Mouse (Mus musculus) spleen, postnatal 10 days (tissue): Measurements from ENCODE around the gene Sh2d1b1.
A peak's percentile ranks its signal among the peaks of the same experiment; 100 is the strongest.
"Not testable (repeated sequence)": the region's sequence is repeated elsewhere in the genome, so short reads cannot be mapped to it uniquely, and the experiment has no call there.

ENCODE experiments used
- DNase-seq, 2 experiments: peaks; one replicate each; pipeline ENCODE4 v3.0.0; 2021 to 2022; ENCODE audit warnings: low spot score in 2 of 2

The Sh2d1b1 gene

DNA sequence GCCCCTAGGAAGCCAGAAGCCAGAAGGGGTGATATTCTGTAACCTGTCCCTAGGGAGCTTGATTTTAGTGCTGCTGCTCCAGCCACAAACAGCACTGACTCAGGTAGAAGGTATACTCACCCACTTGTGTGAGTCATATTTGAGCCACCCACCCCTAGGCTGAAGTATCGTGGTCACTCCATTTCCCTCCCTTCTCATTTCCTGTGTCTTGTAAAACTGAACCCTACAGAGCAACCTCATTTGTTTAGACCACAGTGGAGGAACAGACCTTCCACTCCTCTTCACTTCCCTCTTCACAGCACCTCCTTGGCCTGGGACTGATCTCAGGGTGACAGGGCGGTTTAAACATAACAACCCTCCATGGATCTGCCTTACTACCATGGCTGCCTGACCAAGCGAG lies at the start of gene Sh2d1b1:
Sh2d1b1 (plus strand) TSS at position 305 of the 400 bp plus-strand sequence.
- DNase-seq, result no peak

DNA sequence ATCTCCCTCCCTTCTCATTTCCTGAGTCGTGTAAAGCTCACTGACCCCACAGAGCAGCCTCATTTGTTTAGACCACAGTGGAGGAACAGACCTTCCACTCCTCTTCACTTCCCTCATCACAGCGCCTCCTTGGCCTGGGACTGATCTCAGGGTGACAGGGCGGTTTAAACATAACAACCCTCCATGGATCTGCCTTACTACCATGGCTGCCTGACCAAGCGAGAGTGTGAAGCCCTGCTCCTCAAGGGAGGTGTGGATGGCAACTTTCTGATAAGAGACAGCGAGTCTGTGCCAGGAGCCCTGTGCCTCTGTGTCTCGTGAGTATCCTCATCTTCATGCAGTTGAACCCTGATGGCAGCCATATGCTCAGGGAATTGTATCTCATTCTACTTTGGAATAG lies 44.4 kb upstream of the Sh2d1b1 start, which contains the start of gene Sh2d1b2:
Sh2d1b2 (plus strand) TSS at position 62 of the 400 bp plus-strand sequence.
- DNase-seq, result not testable (repeated sequence)

DNA sequence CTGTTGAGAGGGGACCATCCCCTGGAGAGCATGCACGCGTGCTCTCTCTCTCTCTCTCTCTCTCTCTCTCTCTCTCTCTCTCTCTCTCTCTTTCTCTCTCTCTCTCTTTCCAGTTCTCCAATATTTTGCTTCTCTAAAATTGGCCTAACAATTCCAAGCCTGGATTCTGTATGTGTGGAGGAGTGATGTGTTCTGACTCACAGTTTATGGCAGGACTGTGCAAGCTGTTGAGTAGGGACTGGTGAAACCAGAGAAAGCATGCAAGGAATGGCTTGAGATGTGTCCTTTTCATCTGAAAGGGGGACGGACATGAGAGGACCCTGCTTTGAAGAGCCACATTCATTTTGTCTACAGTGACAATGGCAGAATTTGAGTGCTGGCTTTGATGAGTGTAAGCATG lies 32.1 kb upstream of the Sh2d1b1 start:
- no peak for DNase-seq

DNA sequence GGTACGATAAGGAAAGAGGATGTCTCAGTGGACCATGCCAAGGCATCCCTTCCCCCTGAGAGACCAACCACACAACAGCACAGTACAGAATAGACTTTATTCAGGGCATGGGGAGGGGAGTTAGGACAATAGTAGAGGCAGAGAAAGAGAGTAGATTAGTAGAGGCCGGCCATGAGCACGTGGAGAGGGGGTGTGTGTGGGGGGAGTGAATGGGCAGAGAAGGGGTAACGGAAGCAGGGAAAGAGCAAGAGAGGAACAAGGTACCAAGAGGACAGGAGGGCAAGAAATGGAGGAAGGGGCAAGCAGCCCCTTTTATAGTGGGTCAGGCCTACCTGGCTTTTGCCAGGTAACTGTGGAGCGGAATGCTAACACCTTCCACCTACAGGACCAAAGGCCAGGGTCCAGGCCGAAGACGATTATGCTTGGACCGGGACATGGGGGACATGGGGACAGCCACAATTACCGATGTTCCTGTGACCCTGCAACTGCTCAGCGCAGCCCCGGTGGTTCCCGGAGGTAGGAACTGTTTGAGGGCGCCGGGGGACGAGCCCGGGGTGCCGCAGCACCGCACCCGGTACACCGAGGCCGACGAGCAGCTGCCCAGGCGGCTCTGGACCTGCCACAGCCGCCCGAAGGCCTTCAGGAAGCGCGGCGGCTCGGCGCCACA lies 22.1 kb upstream of the Sh2d1b1 start:
- DNase-seq, result no peak

DNA sequence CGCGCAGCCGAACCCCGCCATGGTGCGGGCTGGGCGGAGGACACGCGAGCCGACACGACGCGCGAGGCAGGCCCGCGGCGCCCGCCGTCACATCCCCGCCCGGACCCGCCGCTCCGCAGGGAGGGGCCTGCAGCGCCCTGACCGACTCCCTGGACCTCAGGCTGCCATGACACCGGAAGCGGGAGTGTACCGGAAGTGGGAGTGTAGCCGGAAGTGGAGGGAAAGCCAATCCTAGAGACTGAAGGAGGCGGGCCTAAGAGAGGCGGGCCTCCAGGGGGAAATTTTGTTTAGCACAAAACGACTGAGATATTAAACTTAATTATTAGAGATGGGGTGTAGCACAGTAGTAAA lies 21.6 kb upstream of the Sh2d1b1 start:
- DNase-seq, result peak; percentile 30 to 80

DNA sequence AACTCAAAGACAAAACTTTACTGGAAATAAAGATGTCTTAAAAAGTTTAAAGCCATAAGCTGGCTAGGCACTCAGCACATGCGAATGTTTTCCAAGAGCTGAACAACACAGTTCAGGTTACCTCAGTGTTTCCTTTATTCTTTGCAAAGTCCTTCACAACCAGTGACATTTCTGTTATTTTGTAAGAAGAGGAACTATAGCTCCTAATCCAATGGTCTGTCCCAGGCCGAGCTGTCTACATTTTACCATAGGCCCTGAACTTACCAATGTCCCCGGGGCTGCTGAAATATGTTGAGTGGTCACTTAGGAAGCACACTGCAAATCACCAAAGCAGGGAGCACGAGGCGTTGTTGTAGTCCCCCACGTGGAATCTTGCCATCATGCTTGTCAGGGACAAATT lies 6.8 kb upstream of the Sh2d1b1 start:
- no peak for DNase-seq

DNA sequence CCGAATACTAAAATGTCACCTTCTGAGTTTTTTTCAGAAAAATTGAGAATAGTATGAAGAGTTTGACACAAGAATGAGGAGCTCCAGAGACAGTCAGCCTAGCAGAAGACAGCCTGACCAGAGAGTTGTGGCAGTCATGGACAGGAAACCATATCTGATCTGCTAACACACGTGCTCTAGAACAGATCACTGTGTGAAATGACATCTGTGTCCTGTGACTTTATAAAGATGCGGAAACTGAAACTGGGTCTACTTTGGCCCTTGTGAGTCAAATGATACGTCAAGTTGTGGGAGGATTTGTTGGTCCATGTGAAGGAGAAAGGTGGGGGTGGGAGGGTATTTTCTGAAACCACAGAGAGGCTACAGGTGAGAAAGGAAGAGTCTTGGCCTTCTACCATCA lies 6.4 kb upstream of the Sh2d1b1 start:
- DNase-seq, result no peak

DNA sequence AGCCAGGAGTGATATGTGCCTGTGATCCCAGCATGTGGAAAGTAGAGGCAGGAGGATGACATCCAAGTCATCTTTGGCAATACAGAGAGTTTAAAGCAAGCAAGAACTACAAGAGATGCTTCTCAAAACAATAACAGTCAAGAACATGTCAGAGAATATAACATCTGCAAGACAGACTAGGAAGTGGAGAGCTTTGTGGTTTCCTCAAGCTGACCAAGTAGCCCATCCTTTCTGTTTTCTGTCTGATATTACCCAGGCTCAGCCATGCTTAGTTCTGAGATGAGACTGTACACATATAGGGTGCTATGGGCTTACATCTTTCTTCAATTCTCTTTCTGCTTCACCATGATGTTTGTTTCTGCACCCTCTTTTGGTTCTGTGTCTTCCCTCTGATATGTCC lies 3.9 kb upstream of the Sh2d1b1 start:
- no peak for DNase-seq

DNA sequence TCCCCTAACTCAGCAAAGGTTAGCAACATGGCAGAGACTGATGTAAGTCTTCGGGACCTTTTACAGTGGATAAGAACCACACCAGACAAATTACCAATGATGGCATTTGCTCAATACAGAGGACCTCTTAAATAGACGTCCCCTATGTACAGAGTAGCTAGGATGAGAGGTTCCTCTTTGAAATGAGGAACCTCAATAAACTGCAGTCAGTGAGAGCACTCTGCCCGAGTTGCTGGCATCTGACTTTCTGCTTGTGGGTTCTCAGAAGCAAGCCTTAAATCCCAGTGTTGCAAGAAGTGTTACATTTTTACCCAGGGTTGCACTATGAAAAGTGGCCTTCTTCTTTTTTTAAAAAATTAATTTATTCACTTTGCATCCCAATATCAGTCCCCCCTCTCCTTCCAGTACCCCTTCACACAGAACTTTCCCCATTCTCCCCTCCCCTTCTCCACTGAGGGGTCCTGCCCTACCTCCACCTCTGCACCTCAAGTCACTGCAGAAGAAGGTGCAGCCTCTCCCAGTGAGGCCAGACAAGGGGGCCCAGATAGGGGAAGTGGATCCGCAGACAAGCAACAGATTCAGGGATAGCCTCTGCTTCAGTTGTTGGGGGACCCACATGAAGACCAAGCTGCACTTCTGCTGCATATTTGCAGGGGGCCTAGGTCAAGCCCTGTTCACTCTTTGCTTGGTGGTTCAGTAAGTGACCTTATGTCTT lies 5.5 kb downstream of the Sh2d1b1 start:
- DNase-seq, result no peak

DNA sequence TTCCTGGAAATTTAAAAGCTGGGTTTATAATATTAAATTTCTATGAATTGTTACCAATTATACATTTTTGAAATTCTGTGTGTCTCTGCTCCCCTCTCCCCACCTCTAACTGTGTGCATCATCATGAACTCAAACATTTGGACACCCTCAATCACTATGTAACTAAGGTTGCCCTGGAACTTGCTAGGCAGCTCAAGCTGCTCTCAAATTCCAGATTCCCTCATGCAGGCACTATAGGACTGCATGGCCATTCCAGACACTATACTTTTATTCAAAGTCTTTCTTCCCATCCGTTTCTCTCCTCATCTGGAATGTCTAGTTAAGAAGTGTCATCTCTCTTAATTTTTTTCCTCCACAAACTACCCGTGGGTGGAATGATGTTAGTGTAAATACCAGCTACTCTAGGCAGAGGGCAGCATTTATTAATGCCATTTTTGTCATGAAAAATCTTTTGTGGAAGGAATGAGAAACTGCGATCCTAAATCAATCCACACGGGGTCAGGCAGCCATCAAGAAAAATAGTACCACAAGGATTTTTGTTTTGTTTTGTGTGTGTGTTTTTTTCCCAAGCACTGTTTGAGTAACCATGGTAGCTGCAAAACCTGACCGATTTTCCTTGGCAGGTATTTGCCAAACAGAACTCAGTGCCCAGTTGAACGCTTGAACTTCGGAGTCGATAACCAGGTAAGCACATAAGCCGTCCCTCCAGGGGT lies 15.3 kb downstream of the Sh2d1b1 start:
- DNase-seq, result no peak

DNA sequence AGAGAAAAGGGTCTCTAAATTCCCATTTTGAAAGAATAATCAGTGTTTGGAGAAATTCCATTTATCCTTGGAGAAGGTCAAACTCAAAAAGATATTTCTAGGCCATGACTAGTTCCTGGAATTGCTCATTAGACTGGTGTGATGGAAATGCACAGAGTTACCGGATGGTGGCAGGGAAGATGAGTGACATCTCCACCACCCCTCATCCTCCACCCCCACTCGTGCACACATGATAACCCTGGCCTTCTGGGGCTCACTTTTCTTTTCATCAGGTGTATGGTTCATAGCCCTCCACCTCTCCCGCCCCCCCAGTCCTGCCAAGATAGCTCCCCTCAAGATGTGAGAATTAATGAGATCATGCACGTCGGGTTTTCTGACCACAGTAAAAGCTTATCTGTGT lies 16.1 kb downstream of the Sh2d1b1 start:
- DNase-seq, result no peak

DNA sequence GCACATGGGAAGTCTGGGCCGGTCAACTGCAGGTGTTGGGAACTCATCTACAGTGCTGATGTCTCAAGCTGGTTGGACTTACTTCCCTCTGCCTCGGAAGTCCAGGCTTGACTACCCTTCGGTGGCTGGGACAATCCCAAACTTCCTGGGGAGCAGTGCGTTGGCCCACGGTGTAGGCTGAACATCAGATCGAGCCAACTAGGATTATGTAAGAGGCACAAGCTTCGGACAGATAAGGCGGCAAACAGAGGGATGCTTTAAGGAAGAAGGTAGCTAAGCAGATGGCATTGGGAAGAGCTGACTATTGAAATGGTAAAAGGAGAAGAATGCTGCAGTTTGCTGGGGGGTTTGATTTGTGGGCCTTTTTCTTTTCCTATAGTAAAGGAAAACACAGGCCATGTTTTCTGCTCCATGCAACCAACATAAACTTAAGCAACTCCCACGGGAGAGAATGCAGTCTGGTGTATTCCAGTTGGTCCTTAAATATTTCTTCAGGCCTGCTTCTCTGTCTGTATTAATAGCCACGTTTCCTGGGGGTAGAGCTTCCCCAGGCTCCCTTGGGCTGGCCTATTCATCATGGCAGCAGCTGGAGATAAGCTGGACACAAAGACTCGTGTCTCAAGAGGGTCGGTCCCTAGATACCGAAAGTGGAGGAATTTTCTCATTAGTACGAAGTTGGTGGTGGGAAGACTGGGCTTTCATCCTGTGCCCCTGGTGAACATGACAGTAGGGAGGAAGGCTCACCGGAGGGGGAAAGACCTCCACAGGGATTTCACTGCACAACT lies 17.9 kb downstream of the Sh2d1b1 start:
- DNase-seq, result no peak

DNA sequence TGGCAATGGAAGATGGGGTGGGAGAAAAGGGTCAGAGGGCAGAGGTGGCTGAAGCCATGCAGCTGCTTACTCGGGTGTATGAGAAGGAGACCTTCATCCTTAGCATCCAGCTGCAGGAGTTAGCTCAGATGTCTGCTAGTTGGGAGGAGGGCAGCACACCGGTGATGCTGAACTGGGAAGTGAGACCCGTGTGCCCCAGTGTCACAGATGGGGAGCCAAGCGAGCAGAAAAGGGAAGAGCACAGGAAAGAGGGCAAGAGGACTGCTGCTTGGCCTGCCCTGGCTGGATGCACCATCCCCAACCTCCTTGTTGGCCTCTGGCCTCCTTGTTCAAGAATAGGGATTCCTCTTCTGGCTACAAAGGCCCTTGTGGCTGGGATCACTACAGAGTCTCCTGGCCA lies 22.4 kb downstream of the Sh2d1b1 start:
- DNase-seq, result no peak

DNA sequence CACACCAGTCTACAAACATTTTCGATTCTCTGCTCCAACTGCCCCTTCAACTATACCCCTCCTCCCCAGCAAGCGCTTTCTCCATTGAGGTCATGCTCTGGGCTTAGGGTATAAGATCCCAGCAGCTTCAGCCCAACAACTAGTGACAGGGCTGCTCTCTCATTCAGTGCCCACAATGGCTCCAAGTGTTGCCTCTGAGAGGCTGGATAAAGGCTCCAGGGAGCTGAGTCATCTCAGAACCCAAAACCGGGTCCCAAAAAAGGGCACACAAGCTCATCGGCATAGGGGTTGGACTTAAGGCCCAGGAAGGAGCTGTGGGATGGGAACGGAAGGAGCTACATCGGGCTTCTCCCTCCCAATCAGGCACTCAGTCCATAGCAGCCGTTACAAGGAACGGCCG lies 24.6 kb downstream of the Sh2d1b1 start:
- no peak for DNase-seq

DNA sequence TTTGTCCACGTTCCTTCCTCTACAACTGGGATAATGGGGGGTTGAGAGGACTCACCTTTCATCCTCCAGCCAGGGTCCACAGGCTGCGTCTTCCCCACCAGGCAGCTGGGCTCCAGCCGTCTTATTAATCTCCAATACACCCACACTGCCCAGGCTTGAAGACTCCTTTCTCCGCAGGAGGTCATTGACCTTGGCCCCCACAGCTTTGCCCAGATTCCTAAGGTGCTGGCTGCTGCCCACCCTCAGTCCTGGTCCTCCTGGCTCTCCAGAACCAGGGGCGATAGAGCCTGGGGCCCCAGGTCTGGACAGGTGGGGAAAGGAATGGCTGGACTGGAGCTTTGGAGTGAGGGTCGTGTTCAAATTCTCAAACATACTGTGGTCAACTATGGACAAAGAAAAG lies 25.3 kb downstream of the Sh2d1b1 start:
- no peak for DNase-seq

DNA sequence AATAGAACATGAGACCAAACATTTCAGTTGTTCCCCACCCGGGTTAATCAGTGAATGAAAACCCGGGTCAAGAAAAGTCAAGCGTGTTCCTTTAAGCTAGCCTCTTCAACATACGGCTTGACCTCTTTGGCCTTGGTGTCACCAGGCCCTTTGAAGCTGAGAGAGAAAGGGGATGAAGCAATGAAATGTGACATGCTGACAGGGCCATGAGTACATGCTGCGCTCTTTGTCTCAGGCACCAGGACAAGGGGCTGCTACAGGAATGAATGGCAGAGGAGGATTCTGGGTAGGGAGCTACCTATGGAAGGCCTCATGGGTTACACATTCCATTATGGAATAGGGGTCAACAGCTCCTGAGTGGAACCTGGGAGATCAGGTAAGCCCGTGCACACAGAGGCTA lies 26.0 kb downstream of the Sh2d1b1 start:
- no peak for DNase-seq

DNA sequence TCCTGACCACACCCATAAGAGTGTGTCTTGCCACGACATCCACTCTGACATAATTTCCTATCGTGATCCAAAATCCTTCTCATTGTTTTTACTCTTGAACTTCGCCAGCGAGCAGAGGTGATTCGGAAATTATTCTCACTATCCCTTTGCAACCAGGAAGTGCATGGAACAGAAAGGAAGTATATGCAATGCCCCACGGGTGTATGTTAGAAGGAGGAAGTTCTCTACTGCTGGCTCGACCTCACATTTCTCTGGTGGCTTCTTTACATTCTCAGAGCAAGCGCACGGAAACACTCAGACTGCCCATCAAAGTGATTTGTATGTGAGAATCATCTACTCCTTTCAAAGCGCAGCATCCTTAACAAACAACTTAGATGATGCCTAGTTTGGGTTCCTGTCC lies 27.9 kb downstream of the Sh2d1b1 start:
- DNase-seq, result no peak

DNA sequence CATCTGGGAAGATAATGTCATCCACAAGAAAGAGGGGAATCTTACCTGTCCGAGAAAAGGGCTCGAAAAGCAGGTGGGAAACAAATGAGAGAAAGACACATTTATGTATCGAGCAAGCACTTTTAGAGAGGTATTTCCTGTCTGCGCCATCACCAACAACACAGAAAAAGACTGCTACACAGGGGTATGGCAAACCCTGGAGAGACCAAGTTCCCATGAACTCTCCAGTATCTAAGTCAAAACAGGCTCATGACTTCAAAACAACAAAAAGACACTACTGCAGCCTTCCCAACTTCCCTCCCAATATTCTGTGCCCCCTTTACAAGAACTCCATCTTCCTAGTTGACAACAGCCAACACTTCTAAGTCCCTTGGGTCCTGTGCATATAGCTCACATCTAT lies 29.1 kb downstream of the Sh2d1b1 start, which contains the start of gene Gm7694:
Gm7694 (minus strand) TSS at position 101 of the 400 bp plus-strand sequence.
- DNase-seq, result no peak

DNA sequence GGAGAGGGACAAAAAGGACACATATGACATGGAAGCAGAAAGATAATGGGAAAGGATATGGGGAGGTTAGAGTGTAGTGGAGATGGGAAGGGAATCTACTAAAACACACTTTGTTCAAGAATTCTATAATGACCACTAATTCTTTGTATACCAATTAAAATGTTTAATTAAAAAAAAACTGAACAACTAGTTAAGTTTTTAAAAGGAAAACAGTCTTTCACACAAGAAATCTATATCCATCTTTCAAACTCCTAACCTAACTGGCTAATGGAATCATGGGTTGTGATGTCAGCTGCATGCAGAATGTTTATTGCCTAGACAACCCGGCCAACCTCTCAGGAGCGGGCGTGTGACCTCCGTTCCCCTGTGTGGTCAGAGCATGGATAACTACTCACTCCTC lies 31.4 kb downstream of the Sh2d1b1 start, which contains the start of gene Spata46:
Spata46 (plus strand) TSS at position 301 of the 400 bp plus-strand sequence.
- no peak for DNase-seq

DNA sequence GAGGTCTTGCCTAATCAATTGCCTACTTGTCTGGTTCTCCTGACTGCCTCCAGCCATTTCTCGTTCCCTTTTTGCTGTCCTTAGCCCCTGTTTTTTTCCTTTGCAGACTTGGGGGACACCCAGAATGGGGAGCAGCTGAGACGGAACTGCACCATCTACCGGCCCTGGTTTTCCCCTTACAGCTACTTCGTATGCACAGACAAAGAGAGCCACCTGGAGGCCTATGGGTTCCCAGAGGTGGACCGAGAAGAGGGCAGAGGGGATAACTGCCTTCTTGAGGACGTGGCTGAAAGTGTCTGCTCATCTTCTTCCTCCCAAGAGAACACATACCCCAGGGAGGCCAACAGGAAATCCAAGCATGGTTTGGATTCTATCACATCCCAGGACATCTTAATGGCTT lies 34.3 kb downstream of the Sh2d1b1 start:
- DNase-seq, result no peak

DNA sequence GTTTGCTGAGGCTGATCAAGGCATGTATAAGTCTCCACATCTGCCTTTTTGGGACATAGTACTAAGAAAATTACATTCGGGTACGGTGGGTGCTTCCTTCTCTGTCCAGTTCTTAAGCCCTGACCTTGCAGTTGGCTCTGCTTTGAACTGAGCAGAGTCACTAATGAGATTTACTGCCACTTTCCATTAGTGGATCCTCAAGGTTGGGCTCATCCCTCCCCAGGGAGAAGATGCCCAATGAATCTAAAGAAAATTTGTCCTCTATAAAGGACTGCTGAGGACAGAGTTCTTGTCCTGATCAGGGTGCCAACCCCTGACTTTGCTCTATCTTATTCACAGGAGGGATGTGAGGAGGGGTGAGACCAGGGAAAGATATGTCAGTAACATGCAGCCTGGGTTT lies 44.9 kb downstream of the Sh2d1b1 start:
- DNase-seq, result no peak

DNA sequence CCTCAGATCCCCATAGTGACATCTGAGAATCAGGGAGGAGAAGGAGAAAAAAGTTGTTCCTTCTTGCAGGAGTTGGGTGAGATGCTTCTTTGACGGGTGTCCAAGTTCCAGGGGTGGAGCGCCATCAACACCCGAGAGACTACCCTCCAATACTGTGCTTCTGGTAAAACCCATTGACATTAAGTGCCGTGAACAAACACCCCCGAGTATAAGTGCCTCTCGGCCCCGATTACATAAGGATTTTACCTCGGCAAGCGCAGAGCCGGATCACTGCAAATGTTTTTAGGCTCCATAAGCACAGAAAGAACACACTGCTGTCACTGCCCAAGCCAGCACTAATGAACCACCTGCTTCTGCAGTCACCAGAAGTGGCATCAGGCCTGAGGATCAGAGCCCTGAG lies 45.9 kb downstream of the Sh2d1b1 start:
- DNase-seq, result no peak
